Mouse (Mus musculus) olfactory bulb, adult 2 months (tissue): ENCODE measurements around the gene Prss12.

Experiments
- CTCF ChIP-seq: fragments of 200-500 bp; IDR thresholded peaks from 2 replicates; pipeline ENCODE4 v1.5.1; 2012; ENCODE audit warnings: low read depth, mild to moderate bottlenecking, low read length, moderate library complexity; ENCODE audit not compliant: insufficient read depth
- POLR2A ChIP-seq: fragments of 200-500 bp; IDR thresholded peaks from 2 replicates; pipeline ENCODE4 v1.6.1; 2012; ENCODE audit warnings: mild to moderate bottlenecking, low read depth, low read length, moderate library complexity; ENCODE audit not compliant: insufficient read depth

DNA sequence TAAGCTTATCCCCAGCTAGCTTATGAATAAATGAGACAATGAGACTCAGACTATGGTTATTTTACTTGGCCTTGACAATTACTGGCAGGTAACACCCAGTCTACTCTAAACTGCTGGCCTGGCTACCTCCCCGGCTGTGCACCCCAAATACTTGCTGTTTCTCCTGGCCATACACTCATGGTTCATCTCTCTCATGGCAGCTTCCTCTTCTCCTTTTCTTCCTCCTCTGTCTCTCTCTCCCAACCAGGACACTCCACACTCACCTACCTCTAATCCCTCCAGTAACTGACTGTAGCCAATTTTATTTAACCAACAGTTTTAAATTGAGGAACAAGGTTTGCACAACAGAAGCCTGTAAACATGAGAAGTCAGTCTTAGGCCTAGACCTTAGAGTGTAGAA lies 45.1 kb downstream of the Prss12 start:
- TF ChIP-seq CTCF (no peak), POLR2A (no peak)
